Mouse (Mus musculus): ENCODE results near the gene Lamc2. TPM values are rescaled to one million over a fixed set of nuclear protein-coding genes. Genes with fewer than 3 reads are reported as not detected.

Gene Lamc2
- total RNA-seq, 2 experiments from 2014 or later: 0.96 to 2.3 TPM

- peak in 1 of 2 experiments; percentile 17 for DNase-seq (ENCODE audit: extremely low spot score in 1 of 2, low spot score in 1 of 2)
Observed at GRCm38 (mm10) chr1:153180586-153181289, 5.5 kb downstream of the Lamc2 start.

- no peak for DNase-seq (ENCODE audit: extremely low spot score in 1 of 2, low spot score in 1 of 2)
Observed at GRCm38 (mm10) chr1:153180160-153180559, 6.1 kb downstream of the Lamc2 start.

DNA sequence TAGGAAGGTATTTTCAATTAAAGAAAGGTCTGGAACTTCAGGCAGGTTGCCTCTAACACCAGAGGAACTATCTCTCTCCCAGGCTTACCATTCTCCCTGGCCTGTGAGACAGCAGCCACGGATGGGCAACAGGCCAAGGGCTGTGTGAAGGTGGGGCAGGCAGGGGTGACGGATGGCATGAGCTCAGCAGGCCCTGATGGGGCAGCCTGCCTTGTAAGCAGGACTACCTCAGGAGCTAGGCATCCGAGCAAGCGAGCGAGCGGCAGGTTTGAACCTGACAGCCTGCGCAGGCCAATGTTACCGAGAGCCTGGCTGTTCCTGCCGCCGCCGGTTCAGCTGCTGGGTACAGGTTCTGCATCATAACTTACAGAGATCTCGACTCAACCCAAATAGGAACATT, 11.4 kb downstream of the Lamc2 start:
- DNase-seq (ENCODE audit: extremely low spot score in 1 of 2, low spot score in 1 of 2): peak in 1 of 2 experiments; percentile 27

DNA sequence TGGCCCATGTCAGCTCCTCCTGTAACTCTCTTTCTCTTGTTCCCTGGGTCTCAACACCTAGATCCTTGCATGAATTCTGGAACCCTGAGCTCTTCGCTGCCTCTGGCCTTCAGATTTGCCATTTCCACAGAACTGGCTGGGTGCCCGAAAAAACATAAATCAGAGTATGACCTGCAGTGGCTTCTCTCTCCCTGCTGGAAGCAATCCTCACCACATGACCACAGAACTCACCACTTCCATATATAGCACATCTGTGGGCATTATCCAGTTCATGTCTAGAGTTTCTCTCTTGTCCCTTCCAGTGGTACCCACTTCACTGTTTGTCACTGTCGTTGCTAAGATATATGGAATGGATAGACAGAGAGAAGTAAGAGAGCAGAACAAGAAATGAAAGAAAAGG, 13.0 kb downstream of the Lamc2 start:
- DNase-seq (ENCODE audit: extremely low spot score in 1 of 2, low spot score in 1 of 2): no peak

- DNase-seq (ENCODE audit: extremely low spot score in 1 of 2, low spot score in 1 of 2): no peak
Observed at GRCm38 (mm10) chr1:153172291-153172731, 13.9 kb downstream of the Lamc2 start.

DNA sequence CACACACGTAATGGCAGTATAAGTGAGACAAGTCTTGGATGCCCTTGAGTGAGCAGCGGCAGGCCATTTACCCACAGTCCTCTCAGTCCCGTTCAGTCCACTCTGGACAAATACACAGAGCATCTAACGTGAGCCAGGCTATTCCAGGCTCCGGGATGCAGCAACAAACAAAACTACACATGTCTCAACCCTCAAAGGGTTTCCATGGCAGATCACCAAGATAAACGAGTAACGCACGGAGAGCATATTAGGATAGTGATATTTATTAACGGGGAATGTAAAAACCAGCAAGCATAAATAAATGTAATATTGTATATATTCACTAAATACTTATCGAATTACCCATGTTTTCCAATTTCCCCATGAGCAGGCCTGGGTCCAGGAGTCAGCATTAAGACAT, 15.2 kb downstream of the Lamc2 start:
- no peak for DNase-seq (ENCODE audit: extremely low spot score in 1 of 2, low spot score in 1 of 2)

DNA sequence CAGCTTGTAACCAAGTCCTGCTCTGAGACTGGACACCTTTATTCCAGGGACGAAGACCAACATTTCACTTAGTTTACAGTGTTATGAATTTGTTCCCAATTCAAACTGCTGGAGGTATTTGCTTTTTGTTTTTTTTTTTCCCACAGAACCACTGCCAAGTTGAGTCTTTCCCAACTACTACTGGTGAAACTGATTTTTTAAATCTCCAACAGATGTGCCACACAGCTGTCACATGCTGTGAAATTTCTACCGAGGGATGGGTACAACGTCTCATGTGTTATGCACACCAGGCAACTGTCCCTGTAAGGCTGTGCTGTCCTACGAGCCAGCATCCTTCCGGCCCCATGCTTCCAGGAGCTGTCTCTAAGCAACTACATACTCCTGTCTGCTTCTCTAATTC, 18.0 kb downstream of the Lamc2 start:
- DNase-seq (ENCODE audit: extremely low spot score in 1 of 2, low spot score in 1 of 2): no peak

GRCm38 (mm10) chr1:153163831-153164230, 22.4 kb downstream of the Lamc2 start:
- DNase-seq (ENCODE audit: extremely low spot score in 1 of 2, low spot score in 1 of 2): no peak

DNA sequence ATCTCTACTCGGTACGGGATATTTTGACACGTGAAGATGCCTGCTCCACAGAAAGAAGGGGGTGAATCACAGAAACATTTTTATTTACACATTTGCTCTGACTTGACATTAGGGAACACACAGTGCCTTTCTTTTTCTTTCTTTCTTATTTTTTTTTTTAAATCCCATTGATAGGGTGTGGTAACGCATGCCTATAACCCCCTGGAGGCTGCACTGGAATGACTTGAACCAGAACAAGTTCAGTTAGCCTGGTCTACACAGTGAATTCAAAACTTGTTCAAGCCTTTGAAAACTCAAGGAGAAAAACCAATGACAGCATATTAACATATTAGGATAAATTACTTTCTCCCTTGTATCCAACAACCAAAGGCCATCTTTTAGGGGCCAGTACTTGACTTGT, 27.1 kb downstream of the Lamc2 start:
- DNase-seq (ENCODE audit: extremely low spot score in 1 of 2, low spot score in 1 of 2): no peak

DNA sequence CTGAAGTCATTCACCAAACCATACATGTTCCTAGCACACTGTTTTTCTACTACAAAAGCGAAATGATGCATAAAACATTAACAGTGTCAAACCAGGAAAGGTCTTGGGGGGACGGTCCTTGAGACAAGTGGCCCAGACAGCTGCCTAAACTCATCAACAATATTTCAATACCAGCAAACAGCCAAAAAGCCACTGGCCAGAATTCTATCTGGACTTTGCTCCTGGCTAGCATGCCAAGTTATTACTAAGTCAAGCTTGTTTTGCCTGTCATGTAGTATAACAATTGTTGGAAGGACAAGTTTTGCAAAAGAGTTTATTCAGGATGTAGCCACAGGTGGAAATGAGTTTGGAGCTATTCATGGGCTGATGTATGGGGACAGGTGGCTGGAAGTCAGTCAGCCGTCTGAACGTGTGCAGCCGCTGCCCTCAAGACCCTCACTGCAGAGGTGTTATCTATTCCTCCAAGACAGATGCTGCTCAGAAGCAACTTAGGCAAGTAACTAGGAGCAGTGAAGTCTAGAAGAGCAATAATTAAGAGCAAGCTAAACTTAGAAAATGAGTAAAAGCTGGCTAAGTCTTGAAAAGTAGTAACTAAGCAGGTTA, 29.1 kb downstream of the Lamc2 start:
- DNase-seq (ENCODE audit: extremely low spot score in 1 of 2, low spot score in 1 of 2): no peak

DNA sequence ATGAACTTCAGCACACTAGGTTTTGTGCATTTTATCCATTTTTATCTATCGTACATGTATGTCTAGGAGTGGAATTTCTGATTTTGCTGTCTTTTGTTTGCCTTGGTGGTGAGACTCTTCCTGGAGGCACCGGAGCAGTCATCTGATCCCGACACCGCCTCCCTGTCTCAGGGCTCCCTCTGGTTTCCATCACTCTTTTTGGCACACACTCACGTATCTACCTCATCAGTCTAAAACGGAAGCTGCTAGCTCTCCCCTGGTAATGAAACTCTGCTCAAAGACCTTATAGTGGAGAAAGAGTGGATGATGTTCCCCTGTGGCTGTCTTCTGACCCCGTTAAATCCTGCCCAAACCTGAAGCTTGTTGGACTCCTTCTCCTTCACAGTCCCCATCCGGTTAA, 30.9 kb downstream of the Lamc2 start:
- no peak for DNase-seq (ENCODE audit: extremely low spot score in 1 of 2, low spot score in 1 of 2)

DNA sequence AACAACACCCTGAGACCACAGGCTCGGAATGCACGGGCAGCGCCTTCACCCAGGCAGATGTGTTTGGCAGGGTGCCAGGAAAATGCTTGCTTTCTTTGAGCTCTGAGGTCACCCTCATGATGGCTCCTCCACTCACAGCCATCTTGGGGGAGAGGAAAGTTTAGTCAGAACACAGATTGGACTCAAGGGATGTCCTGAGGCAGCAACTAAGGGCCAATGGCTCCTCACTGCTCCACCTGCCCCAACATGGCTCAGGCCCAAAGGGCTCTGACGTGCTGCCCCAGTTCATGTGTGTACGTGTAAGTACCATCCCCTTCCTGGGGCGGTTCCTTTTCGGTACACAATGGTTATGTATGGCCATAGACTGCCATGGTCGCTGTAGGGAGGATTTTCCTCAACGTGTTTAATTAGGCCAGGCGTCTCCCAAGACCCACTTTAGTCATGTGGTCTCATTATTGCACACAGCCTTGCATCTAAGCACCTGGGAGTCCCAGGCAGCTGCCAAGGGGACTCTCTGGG, 32.6 kb downstream of the Lamc2 start:
- DNase-seq (ENCODE audit: extremely low spot score in 1 of 2, low spot score in 1 of 2): no peak

GRCm38 (mm10) chr1:153152594-153152993, 33.7 kb downstream of the Lamc2 start:
- no peak for DNase-seq (ENCODE audit: extremely low spot score in 1 of 2, low spot score in 1 of 2)

GRCm38 (mm10) chr1:153145791-153146190, 40.5 kb downstream of the Lamc2 start:
- no peak for DNase-seq (ENCODE audit: extremely low spot score in 1 of 2, low spot score in 1 of 2)

DNA sequence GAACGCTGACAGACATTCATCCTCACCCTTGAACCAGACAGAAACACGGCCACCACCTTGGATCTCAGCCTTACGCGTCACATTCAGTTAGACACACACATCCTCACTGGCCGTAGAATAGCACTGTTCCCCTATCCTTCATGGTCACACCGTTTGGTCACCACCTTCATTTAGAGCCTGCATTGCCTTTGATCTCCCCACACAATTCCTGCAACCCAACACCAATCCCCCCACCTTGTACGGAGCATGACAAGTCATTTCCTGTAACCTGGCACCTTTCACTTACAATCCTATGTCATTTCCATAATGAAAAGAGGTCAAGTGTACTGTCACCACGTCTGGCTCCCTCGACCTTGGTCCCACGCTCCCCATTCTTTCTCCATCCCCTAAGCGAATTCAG, 42.2 kb downstream of the Lamc2 start:
- no peak for DNase-seq (ENCODE audit: extremely low spot score in 1 of 2, low spot score in 1 of 2)

GRCm38 (mm10) chr1:153140747-153141228, 45.5 kb downstream of the Lamc2 start:
- DNase-seq (ENCODE audit: extremely low spot score in 1 of 2, low spot score in 1 of 2): no peak

DNA sequence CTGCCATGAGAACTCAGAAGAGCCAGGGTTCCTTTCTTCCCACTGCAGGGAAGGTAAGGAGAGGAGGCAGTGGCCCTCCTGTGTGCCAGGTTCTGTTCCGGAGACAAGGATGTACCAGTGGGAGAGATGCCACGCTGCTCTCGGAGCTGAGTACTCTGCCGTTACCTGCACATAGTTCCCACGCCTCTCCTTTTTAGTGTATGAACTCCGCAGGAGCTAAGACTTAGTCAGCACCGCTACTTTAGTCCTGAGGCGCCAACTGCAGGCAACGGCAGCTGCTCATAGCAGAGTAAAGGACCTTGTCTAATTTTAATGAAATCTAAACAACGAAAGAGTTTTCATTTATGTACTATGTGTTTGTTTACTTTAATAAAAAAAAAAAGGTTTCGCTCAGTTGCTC, 46.0 kb downstream of the Lamc2 start:
- no peak for DNase-seq (ENCODE audit: extremely low spot score in 1 of 2, low spot score in 1 of 2)

GRCm38 (mm10) chr1:153139635-153140034, 46.6 kb downstream of the Lamc2 start:
- DNase-seq (ENCODE audit: extremely low spot score in 1 of 2, low spot score in 1 of 2): no peak

DNA sequence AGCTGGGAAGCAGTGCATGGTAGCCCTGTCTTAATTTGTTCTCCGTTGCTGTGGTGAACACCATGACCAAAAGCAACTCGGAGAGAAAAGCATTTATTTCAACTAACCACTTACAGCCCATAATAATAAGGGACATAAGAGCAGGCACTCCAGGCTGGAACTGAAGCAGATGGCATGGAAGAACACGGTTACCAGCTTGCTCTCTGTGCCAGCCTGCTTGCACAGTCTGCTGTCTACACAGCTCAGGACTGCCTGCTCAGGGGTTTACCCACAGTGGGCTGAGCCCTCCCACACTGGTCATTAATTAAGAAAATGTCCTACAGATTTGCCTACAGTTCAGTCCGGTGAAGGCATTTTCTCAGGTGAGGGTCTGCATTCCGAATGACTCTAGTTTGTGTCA, 47.8 kb downstream of the Lamc2 start:
- DNase-seq (ENCODE audit: extremely low spot score in 1 of 2, low spot score in 1 of 2): no peak

GRCm38 (mm10) chr1:153136647-153137046, 49.6 kb downstream of the Lamc2 start:
- DNase-seq (ENCODE audit: extremely low spot score in 1 of 2, low spot score in 1 of 2): no peak

GRCm38 (mm10) chr1:153133865-153134781, 52.1 kb downstream of the Lamc2 start:
- no peak for DNase-seq (ENCODE audit: extremely low spot score in 1 of 2, low spot score in 1 of 2)

Data from layer of hippocampus, postnatal 25 days (tissue).